Mouse (Mus musculus): ENCODE results near the gene Fsd1l. TPM values are rescaled to one million over a fixed set of nuclear protein-coding genes. Genes with fewer than 3 reads are reported as not detected.

Gene Fsd1l
- total RNA-seq (2021), result 10 to 100 TPM; 23.7 to 32.5 TPM
- long read RNA-seq, experiment 1, partial matches to known transcripts, result 0 of 3 reads
- long read RNA-seq, experiment 1, other reads (novel, unspliced or antisense), result 3 of 3 reads
- long read RNA-seq, experiment 2, partial matches to known transcripts, result 0 of 1 reads
- long read RNA-seq, experiment 2, other reads (novel, unspliced or antisense), result 1 of 1 reads

- DNase-seq, result peak; percentile 85
Observed at GRCm38 (mm10) chr4:53631316-53632010, at the start of gene Fsd1l. Fsd1l (plus strand) TSS chr4:53631471.

- DNase-seq, result no peak
Observed at GRCm38 (mm10) chr4:53587676-53588075, 43.6 kb upstream of the Fsd1l start.

- no peak for DNase-seq
Observed at GRCm38 (mm10) chr4:53588936-53589335, 42.3 kb upstream of the Fsd1l start.

GRCm38 (mm10) chr4:53589466-53589865 is 41.8 kb upstream of the Fsd1l start:
- DNase-seq, result no peak

- DNase-seq, result no peak
Observed at GRCm38 (mm10) chr4:53590163-53590562, 41.1 kb upstream of the Fsd1l start.

- DNase-seq, result no peak
Observed at GRCm38 (mm10) chr4:53590691-53591447, 40.4 kb upstream of the Fsd1l start.

- no peak for DNase-seq
Observed at GRCm38 (mm10) chr4:53591536-53591935, 39.7 kb upstream of the Fsd1l start.

- DNase-seq, result no peak
Observed at GRCm38 (mm10) chr4:53591941-53592340, 39.3 kb upstream of the Fsd1l start.

- DNase-seq, result no peak
Observed at GRCm38 (mm10) chr4:53592386-53592785, 38.9 kb upstream of the Fsd1l start.

- DNase-seq, result peak; percentile 38
Observed at GRCm38 (mm10) chr4:53594204-53594603, 37.1 kb upstream of the Fsd1l start.

- no peak for DNase-seq
Observed at GRCm38 (mm10) chr4:53595246-53596062, 35.8 kb upstream of the Fsd1l start.

- no peak for DNase-seq
Observed at GRCm38 (mm10) chr4:53596063-53596895, 35.0 kb upstream of the Fsd1l start.

GRCm38 (mm10) chr4:53600462-53600861 is 30.8 kb upstream of the Fsd1l start:
- DNase-seq, result no peak

- no peak for DNase-seq
Observed at GRCm38 (mm10) chr4:53614576-53615225, 16.6 kb upstream of the Fsd1l start.

GRCm38 (mm10) chr4:53617968-53618367 is 13.3 kb upstream of the Fsd1l start:
- no peak for DNase-seq

GRCm38 (mm10) chr4:53620104-53620503 is 11.2 kb upstream of the Fsd1l start:
- DNase-seq, result no peak

GRCm38 (mm10) chr4:53621084-53621483 is 10.2 kb upstream of the Fsd1l start:
- no peak for DNase-seq

- no peak for DNase-seq
Observed at GRCm38 (mm10) chr4:53621490-53621889, 9.8 kb upstream of the Fsd1l start.

GRCm38 (mm10) chr4:53623711-53624110 is 7.6 kb upstream of the Fsd1l start:
- no peak for DNase-seq

GRCm38 (mm10) chr4:53624816-53625215 is 6.5 kb upstream of the Fsd1l start:
- peak; percentile 44 for DNase-seq

GRCm38 (mm10) chr4:53625263-53625662 is 6.0 kb upstream of the Fsd1l start:
- no peak for DNase-seq

All from gastrocnemius, postnatal 10 days (tissue).